Mouse (Mus musculus): ENCODE results near the gene Twf2. TPM values are rescaled to one million over a fixed set of nuclear protein-coding genes. Genes with fewer than 3 reads are reported as not detected.
A peak's percentile ranks its signal among the peaks of the same experiment; 100 is the strongest.

Gene Twf2
- total RNA-seq, 2 experiments from 2014 or later: 52.1 to 57.5 TPM

DNA sequence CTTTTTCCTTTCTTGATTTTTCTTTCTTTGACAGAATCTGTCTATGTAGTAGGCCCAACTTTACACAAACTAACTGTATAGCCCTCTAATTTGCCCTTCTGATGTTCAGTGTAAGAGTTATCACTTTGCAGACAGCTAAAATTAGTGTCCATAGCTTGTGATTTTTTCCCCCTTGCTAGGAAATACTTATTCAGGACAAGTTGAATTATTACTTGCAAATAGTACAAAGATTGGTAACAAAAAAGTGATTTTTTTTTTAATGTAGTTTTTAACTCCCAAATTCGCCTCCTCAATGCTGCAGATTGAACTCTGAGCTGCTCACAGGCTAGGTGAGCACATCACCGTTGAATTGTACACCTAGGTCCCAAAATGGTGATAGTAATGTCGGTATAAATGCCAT lies 22.9 kb upstream of the Twf2 start:
- DNase-seq: no peak

DNA sequence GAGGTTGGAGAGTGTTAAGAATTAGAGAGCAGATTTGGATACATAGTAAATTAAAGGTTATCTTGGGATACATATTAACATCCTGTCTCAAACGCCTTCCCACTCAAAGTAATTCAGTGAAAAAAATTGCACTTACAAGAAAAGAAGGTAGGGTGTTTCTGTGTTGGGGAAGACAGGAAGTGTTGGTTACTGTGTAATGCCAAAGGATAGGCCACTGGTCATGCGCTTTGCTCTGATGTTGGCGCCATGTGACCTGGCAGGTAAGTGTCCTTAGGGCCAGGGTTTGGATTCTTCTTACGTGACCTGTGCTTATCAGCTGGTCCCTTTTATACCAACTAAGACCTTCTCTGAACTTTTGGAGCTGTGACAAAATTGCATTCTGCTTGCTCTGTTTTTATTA lies 20.8 kb upstream of the Twf2 start:
- no peak for DNase-seq

DNA sequence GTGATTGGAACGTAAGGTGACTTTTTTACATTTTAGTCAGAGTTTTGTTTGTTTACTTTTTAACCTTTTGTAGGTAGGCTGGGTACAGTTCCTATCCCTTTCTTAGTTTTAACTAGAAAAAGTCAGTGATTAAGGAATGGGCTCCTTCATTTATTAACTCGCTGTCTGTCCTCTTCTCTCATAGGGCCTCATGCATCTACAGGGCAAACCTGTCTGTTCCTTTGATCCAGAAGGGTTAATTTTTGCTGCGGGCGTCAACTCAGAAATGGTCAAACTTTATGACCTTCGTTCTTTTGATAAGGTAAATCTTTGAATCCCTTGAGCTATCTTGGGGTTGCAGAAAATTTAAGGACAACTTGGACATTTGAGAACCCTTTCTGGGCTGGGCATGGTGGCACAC lies 18.9 kb upstream of the Twf2 start:
- DNase-seq: no peak

DNA sequence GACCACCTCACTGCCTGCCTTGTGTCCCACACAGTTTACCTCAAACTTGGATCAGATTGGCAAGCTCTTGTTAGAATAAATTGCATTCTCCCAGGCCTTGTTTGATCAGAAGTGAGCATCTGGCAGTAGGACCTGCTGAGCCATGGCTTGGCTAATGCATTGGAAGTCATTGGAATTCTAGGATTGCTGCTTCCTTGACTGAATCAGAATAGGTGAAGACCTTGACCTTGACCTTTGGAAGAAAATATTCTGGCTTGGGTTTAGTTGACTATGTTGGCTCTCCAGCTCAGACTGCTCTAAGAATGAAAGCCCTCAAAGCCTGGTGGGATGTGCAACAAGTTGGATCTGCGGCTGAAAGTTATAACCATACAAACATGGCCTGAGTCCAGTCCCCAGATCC lies 11.6 kb upstream of the Twf2 start:
- DNase-seq: no peak

DNA sequence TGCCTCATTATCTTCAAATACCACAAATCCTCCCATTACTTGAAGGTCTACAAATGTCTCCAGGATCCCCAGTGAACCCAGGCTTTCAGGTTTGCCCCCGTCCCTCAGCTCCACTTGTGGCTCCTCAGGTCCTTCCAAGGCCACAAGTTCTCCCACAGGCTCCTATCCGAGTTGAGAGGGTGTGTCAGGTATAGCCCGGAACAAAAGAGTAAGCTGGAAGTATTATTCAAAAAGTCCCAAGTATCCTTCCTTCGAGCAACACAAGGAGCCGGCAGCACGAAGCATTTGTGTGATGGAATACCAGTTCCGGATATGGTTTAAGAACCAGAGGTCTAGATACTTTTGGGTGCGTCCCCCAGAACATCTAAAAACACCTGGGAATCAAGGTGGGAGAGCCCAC lies 10.9 kb upstream of the Twf2 start:
- DNase-seq: no peak

DNA sequence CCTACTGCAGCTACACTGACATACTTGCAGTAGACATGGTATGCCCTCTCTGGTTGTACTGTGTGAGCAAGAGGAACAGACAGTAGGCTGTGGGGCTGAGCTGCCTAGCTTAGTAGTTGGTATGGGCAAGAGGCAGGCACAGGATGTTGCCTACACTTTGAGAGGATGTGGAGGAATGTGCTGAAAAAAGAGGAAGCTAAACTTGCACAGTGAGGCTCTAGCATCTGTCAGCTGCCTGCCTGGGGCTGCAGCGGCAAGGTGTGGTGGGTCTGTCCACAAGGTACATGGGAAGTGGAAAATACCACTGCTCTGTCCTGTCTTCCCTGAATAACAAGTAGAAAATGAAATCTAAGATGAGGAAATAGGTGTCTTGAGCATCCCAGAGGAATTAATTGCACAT lies 9.9 kb upstream of the Twf2 start:
- DNase-seq: no peak

DNA sequence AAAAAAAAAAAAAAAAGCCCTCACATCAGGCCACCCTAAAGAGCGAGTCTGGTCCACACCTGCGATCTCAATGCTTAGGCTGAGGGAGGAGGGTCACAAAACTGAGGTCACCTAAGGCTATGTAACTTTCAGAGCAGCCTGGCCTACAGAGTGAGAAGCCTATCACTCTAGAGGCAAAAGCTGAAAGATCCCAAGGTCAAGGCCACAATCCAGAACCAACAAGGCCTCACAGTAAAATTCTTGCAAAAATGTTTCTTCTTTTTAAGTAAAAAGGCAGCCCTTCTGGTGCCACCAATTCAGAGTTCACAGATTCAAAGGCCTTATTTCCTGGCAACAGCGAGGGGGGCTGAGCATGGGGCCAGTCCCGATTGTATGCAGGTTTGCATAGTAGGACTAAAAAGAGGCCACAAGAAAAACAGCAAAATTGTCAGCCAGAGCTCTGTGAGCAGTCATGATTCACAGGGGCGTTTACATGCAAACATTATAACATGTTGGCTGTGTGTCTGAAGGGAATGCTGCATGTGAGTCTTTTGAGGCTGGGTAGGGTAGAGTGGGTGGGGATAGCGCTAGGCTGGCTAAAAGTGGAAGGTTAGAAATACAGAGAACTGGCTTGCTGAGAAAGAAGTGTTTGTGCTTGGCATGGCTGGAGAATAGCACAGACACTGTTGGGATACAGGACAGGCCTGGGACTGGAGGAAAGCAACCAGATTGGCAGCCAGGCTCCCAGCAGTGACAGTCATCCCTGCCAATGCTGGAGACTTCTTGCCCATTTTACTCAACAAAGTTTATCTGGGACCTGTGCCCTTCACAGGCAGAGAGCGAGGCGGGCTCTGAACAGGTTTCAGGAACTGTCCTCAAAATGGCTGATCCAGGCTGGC lies 8.7 kb upstream of the Twf2 start:
- peak in 1 of 2 experiments; percentile 30 for DNase-seq

DNA sequence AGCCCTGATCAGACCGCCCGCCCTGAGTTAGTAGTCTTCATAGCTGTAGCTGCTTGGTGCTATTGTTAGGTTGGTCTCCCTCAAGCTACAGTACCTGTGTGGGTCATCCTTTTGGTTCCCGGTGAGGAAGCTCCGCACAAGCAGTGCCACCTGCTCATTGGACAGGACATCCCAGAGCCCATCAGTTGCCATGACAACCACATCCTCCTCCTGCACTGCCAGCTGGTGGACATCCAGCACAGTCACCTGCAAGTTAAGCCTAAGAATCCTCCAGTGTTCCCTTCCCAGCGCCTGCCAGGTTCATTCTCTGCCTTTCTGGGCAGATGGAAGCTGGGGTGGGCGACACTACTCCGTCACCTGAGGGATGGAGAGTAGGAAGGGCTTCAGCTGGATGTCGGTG lies 7.2 kb upstream of the Twf2 start:
- DNase-seq: no peak

DNA sequence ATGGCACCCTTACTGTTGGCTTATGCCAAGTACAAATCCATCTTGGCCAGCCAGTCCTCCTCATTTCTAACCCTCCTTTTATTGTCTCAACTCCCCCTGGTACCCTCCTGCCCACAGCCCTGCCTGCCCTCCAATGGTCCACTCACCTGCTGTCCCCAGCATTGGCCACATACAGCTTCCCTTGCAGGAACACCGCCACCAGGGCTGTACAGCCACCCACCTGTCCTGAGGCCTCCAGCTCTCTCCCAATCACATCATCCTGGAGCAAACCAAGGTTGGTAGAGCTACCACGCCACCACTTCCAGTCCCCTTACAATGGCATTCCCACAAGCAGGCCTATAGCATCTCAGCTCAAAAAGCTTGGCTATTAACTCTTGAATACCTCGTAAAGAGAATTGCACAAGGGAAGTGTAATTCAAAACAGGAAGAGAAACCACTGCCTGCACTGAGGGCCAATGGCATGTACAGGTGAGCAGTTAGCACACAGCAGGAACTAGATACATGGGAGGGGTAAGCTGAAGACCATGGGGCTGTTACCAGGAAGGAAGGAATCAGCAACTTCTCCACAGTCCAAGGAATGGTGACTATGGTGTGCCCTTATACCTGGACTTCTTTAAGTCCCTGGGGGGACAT lies 5.7 kb upstream of the Twf2 start:
- DNase-seq: no peak

DNA sequence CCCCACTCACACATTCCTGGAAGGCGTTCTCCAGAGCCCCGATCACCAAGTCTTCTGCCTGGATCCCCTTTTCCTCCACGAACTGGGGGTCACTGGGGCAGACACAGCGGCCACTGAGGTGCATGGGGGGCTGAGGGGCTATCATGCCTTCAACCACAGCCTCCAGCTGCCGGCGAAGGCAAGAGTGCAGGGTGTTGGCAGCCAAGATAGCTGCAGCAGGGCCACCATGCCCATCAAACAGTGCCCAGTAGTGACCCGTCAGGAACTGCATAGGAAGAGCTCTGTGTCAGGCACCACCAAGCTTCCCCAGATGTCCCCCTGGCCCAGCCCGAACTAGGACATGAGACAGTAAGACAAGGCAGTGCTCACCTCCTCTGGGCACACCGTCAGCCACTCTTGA lies 5.2 kb upstream of the Twf2 start:
- no peak for DNase-seq

DNA sequence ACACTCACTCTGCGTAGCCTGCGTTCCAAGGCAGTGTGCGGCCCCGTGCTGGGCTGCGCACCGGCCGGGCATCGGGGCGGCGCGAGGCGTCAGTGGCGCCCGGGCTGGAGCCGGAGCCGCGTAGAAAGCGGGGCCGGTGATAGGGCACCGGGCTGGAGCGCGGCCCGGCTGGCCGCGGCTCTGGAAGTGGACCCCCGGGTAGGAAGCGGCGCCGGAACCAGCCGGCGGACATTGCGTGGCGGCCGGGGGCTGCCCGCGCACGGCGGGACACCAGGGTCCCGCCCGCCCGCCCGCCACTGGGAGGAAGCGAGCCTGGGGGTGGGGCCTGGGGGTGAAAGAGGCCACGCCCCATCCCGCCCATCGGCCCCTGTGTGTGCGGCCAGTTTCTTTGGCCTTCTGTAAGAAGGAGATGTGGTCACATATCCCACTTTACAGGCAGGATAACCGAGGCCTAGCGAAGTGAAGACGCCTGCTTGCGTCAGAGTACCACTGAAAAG lies 3.9 kb upstream of the Twf2 start:
- peak in 1 of 2 experiments; percentile 54 for DNase-seq

DNA sequence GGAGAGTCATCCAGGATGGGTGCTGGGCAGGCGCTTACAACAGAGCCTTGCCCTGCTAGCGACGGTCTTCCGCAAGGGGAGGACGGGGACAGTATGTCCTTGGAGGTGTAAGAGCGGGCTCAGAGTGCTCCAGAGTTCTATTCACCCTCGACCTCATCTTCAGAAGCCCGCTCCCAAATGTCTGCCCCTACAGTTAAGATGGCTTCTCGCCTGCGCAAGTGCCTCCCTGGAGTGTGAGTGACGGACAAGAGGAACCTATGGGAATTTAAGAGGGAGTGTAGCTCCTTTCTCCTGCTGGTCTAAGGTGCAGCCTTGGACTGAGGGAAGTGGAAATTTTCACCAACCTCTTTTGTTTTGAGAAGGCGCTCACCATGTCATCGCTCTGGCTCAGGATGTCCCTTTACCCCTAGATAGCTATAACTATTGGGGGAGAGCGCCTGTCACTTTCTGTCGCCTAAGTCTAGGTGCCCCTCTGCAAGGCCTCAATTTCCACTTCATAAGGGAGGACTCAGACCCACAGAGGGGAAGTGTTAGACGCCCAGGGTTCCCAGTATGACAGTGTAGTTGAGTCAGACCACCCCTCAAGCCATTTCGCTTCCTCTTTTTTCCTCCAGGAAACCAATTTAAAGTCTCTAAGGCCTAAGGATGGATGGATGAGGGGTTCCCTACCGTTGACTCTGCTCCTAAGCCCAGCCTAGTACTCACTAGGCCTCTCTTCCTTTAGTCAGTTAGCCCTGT lies 3.2 kb upstream of the Twf2 start, which contains the start of gene Ppm1m:
Gene Ppm1m, minus strand, starts transcription at position 212 of the 738 bp plus-strand sequence.
- no peak for DNase-seq

DNA sequence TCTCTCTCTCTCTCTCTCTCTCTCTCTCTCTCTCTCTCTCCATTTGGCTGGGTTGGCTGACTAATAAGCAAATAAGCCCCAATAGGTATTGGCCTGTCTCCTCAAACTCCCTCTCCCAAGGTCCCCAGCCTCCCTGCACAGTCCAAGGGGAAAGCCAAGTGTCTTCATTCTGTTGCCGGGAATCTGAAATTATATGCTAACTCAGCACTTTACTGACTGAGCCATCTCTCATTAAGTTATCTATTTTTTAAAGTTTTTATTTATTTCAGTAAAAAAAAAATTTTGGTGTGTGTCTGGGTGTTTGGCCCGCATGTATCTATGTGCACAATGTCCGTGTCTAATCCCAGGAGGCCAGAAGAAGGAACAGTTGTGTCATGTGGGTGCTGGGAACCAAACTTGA lies 1.0 kb upstream of the Twf2 start:
- no peak for DNase-seq

DNA sequence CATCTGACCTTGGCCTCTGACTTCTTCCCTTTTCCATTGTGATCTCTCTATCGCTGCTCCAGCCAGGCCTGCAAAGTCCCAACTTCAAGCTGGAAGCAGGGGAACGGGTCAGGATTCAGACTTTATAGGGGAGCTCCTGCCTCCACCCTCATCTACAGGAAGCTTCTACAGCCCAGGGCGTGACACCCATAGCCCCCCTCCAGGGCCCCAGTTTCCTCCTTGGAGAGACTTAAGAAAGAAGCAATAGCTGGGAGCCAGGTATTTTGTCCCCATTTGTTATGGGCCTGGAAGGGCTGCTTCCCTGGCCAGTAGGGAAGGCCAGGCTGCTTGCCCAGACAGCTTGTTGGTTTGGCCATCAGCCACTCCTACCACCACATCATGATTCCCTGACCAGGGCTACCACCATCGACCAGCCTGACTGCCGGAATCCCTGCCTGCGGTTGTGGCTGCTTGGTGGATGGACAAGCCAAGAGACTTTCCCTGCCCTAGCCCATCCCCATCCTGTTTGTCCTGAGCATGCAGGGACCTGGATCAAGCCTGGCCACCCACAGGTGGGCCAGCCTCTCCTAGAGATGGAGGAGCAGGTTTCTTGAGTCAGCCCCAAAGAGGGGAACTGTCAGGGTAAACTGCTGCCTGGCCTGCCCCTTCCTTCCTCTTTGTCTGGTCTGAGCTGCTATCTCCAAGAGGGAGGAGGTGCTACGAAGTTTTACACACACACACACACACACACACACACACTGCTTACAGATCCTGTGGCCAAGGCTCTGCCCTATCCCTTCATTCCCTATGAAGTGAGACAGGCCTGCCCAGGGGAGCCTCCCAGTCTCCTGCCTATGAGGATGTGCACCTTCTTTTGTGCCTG lies 1.3 kb downstream of the Twf2 start:
- no peak for DNase-seq

DNA sequence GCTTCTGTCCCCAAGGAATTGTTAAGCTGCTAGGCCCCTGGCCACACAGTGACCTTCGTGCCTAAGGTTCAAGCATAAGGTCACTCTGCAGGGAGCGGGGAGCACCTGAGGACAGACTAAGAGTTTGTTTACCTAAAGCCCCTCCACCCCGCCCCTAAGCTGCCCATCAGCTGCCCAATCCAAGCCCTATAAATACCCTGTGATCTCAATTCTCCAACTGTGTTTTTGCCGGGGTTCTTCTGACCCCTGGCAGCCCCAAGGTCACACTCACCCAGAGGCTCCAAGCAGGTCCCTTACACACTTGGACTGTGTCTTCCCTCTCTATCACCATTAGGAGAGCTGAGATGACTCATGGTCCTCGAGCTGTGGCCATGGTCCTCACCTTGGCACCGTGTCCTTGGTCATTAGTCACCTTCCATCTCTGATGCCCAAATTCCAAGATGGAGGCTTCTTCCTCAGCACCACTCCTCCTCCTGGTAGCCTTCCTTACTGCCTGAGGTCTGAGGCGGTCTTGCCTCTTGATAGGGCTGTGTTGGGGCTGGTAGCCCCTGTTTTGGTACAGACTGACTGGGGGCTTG lies 2.9 kb downstream of the Twf2 start:
- DNase-seq: no peak

DNA sequence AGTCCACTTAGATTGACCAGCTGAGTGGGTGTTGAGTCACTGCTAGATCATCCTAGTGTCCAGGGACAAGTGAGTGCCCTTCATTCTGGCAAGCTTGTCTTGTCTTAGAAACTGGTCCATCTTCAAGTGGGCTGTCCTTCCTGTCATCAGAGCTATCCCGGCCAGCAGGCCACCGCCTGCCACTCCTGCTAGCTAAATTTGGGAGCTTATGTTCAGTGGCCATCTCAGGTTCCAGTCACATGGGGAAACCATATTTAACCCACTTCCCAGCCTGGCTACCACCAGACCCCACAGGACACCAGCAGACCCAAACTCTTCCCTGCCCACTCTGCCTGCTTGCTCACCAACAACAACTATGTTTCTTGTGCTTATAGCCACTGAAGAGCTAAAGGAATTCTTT lies 3.6 kb downstream of the Twf2 start:
- DNase-seq: no peak

DNA sequence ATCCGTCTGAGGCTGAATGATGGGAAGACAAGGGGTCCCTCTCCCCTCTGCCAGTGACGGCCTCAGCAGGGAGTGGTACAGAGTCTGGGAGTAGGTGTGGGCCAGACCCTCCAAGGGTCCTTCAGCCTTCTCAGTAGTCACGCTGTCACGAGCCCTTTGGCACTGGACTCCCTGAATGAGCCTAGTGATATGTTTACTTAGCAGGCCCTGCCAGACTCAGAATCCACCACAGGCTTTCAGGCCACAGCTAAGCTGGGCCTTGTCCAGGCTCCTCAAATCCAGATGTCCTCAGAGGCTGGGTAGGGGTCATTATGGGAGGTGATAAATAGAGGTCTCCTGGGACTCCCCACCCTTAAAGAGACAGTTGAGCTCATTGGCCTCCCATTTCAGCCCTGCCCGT lies 5.3 kb downstream of the Twf2 start:
- DNase-seq: no peak

DNA sequence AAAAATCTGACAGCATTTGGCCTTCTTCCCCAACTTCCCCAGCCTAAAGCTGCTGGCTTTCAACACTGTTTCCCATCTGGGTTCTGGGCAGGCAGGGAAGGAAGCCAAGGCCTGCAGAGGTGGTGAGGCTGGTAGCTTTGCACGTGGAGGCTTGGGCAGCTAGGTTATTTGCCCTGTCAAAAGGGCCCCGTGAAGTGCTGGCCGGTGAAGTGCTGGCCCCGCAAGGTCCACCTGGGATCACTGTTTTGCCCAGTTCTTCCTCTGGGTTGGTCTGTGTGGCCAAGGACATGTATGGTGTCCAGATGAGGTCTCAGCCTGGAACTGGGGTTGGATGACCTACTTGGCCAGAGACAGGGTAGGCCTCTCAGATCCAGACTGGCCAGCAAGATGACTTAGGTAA lies 7.0 kb downstream of the Twf2 start:
- DNase-seq: no peak

DNA sequence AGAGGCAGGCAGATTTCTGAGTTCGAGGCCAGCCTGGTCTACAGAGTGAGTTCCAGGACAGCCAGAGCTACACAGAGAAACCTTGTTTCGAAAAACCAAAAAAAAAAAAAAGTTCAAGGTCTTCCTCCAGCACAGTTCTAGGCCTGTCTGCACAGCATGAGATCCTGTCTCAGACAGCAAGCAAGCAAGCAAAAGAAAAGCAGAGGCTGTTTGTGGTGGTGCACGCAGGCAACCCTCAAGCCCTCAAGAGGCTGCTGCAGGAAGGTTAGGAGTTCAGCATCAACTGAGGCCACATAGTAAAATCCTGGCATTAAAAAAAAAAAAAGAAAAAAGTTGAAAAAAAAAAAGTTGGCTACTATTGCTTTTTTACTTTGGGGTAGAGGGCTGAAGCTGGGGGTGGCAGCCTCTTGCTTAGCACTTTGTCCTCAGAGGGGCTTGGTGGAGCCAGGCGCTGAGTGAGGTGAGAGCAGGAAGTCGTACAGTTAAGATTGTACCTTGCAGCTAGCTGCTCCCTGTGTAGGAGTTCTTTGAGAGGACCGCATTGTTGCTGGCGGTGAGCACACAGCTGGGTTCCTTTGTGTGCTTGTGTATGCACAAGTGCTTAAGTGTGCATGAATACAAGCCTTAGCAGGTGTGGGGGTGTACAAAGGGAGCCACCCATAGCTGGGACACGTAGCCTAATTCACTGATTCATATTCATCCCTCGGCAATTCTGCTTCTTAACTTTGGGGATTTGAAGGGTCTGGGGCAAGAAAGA lies 8.1 kb downstream of the Twf2 start:
- no peak for DNase-seq

DNA sequence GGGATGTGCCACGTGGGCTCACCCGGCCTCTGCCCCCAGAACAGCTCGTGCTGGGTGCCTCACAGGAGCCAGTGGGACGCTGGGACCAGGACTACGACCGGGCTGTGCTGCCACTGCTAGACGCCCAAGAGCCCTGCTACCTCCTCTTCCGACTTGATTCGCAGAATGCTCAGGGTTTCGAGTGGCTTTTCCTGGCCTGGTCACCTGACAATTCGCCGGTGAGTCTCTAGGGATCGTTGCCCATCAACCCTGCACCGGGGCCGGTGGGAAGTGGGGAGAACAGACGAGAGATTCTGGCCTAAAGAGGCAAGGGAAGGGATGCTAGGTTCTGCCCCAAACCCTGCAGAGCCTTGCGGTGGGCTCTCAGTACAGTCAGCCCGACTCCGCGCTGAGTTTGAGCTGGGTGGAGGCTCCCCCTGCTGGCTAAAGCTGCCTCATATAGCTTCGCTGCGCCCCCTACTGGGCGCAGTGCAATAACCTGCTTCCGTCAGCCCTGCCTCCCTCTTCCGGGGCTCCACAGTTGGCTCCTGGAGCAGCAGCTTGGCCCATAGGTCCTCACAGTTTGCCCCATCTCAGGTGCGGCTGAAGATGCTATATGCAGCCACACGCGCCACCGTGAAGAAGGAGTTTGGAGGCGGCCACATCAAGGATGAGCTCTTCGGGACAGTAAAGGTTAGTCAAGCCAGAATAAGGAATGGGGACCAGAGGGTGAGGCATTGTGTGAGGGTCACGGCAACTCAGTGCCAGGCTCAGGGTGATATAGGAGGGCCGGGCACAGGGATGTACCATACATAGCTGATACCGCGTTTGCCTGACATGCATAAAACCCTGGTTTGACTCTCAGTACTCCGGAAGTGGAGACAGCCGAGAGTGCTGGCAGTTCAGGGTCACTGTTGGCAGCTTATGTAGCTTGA lies 9.0 kb downstream of the Twf2 start:
- peak; percentile 76 to 82 for DNase-seq
